Mouse (Mus musculus) ES-Bruce4 (cell line): ENCODE data around the gene Nck2.

ENCODE experiments used
- CTCF ChIP-seq: IDR thresholded peaks from one replicate; pipeline ENCODE4 v1.8.1; 2011; ENCODE audit warnings: low read depth, low read length
- EP300 ChIP-seq: IDR thresholded peaks from 2 replicates; pipeline ENCODE4 v1.6.1; 2011; ENCODE audit warnings: low read depth, low read length; ENCODE audit not compliant: insufficient read depth

- TF ChIP-seq EP300 (no peak), CTCF (no peak)
Measured at GRCm38 (mm10) chr1:43534060-43534760, 89.8 kb downstream of the Nck2 start.
